Mouse (Mus musculus) spleen, embryonic (tissue): Measurements from ENCODE around the gene Cep63.

Experiments used
- CTCF ChIA-PET: fragments of 350-600 bp; sonication (Branson Sonifier 250); formaldehyde crosslinking; loops from one replicate; lab custom pipeline; 2022; lab: Charles Lee

Gene Cep63

DNA sequence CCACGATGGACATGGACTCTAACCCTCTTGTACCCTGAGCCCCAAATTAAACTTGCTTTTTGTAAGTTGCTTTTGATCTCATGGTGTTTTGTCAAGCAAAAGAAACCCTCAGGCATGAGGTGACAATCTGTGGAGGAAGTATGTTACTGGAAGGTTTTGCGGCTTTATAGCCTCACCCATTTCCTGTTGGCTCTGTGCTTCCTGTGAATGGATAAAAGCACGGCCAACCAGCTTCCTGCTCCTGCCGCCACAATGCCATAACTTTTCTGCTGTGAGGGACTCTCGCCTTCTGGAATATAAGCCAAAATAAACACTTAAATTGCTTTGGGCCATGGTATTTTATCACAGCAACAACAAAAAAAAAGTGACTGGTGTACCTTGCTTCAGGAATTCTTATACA is 48.9 kb downstream of the Cep63 start:
- CTCF ChIA-PET, result no interaction called here

DNA sequence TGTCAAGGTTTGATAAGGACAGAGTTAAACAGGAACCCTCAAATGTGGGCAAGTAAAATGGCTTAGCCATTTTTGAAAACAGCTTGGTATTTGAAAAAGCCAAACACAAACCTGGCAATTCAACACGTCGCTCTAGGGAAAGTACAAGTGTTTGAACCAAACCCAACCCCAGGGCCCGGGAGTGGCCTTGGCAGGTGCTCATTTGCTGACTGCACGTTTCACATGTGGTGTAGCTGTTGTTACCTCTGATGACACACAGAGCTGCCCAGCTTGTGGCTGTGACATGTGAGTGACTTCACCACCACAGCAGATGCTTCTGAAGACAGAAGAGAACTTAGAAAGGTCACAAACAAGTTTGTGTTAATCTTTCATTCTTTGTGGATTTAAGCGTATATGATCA is 53.4 kb downstream of the Cep63 start:
- CTCF ChIA-PET, result interaction anchor here (0.6 kb wide), 1 partner anchor 22 kb away, joined by 3 read pairs; no protein-coding TSS in a partner anchor

DNA sequence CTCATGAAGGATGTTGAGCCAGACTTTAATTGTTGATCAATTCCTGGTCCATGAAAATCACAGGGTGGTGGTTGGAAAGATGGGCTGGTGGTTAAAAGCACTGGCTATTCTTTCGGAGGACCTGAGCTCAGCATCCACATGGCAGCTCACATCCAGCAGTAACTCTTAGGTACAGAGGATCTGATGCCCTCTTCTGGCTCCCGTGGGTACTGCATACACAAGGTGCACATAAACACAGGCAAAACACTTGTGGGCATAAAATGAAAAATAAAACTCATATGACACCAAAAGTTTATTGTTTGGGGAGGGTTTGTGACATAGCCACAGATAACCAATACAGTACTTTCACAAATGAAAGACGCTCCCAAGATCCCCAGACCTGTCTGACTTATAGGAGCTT is 67.9 kb downstream of the Cep63 start:
- CTCF ChIA-PET, result no interaction called here

DNA sequence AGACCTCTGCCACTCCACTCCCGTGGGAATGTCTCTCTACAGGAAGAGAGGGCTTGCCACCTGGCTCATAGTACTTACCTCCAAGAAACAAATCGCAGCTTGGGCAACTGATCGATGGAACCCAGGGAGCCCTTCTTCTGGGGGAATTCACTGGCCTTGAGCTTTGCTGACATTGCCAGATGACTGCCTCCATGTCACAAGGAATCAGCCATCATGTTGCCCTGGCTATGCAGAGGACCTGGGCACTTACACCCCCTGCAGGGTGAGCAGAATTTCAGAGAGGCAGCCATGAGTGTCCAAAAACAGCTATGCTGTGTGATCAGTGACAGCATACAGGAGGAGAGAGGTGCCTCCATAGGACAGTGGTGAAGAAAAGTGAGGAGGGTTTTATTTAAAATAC is 72.6 kb downstream of the Cep63 start:
- CTCF ChIA-PET, result no interaction called here

DNA sequence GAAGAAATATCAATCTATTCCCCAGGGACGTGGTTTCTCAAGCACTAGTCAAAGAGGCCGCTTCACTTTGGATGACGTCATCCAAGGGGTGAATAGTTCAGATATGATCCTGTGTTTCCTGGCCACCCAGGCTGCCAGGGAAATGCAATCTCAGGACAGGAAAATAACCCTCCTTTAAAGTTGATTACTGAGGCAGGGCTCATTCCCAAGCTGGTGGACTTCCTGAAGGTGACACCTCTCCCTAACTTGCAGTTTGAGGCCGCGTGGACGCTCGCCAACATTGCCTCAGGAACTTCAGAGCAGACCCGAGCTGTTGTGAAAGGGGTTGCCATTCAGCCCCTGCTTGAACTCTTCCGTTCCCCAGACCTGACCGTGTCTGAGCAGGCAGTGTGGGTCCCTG is 74.6 kb downstream of the Cep63 start:
- CTCF ChIA-PET, result no interaction called here

DNA sequence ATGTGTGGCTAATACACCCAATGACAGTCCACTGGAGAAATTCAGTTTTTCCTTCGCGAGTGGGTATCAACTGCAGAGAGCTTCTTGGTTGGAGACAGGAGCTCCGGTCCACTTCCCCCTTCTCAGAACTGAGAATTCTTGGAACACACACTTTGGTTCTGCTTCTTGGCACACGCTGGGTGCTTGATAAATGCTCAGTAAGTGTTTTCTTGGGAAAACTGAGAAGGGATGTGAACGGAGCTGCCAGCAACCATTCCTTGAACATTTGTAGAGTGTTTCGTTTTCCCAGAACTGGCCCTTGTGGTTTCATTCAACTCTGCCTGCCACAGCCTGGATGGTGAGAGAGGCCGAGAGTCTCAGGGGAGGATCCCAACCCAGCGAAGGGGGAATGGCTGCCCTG is 77.1 kb downstream of the Cep63 start:
- CTCF ChIA-PET, result interaction anchor here (0.6 to 0.7 kb wide), 2 partner anchors 14 to 1846 kb away, joined by 3 to 6 read pairs; no protein-coding TSS in a partner anchor

DNA sequence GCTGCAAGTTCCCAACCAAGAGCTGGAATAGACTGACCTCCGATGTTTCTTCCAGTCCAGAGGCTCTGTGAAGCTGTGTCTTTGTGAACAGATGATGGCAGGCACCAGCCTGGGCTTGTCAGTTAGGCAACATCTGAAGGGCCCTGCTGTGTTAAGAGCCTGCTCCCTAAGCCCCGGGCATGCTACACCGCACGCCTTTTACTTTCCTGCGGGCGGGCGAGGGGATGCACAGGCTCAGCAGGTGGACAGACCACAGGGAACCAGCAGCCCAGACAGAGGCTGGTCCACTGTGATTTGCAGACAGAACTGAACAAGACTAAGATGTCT is 79.3 kb downstream of the Cep63 start:
- CTCF ChIA-PET, result interaction anchor here (0.6 kb wide), 1 partner anchor 62 kb away, joined by 8 read pairs; no protein-coding TSS in a partner anchor

DNA sequence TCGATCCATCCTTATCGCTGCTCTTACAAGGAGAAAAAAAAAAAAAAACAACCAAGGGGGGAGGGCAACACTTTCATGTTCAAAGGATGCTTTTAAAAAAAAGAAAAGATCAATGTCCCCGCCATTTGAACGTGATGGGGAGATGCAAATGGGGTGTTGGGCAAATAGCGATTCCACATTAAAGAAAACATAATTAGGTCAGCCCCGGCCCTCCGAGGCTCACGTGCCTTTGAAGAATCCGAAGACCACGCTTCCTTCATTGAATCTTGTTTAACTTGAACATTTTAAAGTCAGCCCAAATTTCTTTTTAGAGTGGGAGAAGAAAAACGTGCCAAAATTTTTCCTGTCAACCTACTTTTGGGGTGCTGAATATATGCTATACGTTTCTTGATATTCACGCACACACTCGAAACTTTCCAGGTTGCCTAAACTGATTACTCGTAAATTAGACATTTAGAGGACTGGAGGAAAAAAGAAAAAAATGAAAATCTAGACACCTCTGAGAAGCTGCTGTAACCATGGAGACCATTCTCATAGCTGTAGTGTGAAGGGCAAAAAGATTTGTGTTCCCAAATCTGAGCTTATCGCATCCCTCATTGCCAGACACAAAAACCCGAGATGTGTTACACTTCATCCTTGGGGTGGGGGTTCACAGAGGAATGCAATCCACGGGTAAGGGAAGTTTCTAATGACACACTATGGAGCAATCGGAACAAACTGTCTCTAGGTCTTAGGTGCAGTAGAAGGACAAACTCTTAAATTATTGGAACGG is 79.9 kb downstream of the Cep63 start:
- CTCF ChIA-PET, result interaction anchor here (0.6 kb wide), 1 partner anchor 61 kb away, joined by 8 read pairs; no protein-coding TSS in a partner anchor

DNA sequence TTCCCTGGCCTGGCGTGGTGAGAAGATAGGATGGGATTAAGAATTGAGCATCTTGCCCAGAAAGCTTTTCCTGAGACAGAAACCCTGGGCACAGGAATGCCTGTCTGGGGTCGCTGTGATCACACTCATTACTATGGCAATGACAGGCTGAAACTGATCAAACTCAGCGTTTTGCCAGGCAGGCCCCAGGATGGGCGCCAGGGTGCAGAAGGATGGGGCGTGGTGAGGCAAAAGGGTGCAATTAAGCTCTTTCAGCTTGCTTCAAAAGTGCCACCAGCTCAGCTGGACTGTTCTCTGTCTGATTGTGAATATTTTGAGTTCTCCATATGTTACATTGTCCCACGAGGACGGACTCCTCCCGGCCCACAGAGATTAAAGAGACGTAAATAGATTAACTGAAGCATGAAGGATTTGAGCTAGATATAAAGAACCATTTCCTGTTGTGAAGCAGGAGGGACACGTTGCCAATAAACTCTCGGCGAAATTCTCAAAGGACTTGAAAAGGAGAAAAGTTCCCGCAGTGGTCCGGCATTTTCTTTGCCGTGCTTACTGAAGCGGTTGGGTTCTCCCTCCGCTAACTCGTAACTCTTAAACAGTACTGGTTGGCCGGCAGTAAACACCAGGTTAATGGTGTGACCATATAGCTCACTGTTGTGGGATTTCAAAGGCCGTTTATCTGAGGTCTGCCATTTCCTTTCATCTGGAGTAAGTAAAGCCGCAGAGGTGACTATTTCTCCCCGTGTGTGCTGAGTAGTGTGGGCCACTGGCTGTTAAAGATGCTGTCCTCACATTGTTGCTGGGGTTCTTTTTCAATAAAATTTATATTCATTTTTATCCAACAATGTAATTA is 80.7 kb downstream of the Cep63 start:
- CTCF ChIA-PET, result interaction anchor here (0.7 kb wide), 2 partner anchors 25 to 238 kb away, joined by 3 read pairs; no protein-coding TSS in a partner anchor

DNA sequence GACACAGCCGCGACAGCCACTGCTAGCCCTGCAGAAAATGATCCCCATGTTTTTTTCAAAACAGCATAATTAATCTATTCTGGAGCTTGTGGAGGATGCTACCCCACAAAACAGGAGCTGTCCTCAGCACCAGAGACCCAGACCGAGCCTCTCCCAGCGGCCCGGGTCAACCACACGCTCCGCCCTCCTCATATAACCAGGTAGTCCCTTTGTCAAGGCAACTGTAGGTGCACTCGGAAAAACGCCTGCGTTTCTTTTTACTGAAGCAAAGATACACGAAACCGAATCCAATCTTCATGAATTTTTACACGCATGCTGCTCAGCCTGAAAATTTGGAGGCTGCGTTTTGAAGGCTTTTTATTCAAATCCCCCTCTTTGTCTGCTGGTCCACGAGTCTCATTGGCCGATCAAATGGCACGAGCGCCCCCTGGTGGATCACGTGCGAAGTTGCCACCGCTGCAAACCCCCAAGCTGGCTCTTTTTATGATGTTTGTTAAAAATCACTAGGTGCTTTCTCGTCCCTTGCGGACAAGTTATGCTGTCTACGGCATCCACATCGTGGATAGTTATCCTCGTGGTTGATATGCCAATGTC is 81.5 kb downstream of the Cep63 start:
- CTCF ChIA-PET, result interaction anchor here (0.7 kb wide), 2 partner anchors 24 to 238 kb away, joined by 3 read pairs; no protein-coding TSS in a partner anchor

DNA sequence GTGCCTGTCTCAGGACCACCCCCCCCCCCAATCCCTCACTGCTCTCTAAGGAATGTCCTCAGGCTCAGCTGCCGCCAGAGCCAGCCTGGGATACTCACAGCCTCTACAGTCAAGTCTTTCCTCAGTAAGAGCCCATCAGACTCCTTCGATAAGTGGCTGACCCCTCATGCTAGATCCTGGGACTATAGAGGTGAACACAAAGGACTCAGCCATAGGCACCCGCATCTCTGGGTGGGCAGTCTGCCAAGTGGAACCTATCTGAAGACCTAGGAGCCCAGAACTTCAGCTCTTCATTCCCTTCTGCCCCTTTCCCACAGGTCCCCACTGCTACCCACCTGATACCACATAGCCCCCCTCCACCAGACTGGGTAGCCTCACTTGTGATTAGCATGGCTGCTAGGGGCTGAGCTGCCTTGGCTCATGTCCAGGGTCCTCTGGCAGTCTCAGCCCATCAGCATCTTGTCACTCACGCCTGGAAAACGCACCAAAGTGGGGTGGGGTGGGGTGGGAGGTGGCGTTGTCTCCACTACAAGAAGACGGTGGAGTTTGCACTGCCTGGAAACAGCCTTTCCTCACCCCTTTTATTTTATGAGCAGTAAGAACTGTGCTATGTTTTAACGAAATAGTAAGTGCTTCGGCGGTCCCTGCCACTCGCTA is 82.1 kb downstream of the Cep63 start:
- CTCF ChIA-PET, result interaction anchor here (0.7 kb wide), 1 partner anchor 36 kb away, joined by 4 read pairs; no protein-coding TSS in a partner anchor

DNA sequence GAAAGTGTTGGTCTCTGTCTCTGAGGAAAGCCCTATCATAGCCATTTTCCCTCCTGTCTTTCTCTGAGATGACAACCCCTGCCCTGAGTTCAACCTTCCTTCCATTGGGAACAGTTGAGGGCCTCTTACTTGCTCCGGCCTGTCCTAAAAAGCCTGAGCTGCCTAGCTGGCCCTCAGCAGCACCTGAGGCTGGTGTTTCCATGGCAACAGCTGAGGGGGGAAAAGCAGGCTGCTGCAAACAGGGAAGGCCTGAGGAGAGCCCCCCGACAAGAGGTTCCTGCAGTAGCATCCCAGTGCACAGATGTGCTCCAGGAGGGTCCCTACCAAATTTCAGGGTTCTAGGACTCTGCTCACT is 82.6 kb downstream of the Cep63 start:
- CTCF ChIA-PET, result interaction anchor here (0.7 kb wide), 1 partner anchor 37 kb away, joined by 4 read pairs; no protein-coding TSS in a partner anchor

DNA sequence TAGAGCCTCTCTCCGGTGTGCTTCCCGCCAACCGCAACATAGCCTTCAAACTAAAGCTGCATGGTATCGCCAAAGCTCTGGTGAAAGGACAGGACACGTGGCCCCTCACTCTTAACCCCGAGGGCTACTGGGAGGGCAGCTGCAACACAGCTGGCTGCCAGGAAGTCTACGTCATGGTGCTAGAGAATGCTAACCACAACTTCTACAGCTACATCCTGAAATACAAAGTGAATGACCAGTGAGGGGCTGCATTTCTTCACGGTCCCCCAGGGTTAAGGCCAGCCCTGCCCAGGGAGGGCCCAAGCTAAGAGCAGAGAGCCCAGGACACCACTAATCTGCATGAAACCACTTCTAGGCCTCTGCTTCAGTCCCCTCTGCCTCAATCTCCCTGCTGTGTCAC is 83.8 kb downstream of the Cep63 start:
- CTCF ChIA-PET, result interaction anchor here (0.5 kb wide), 1 partner anchor 108 kb away, joined by 6 read pairs; no protein-coding TSS in a partner anchor

DNA sequence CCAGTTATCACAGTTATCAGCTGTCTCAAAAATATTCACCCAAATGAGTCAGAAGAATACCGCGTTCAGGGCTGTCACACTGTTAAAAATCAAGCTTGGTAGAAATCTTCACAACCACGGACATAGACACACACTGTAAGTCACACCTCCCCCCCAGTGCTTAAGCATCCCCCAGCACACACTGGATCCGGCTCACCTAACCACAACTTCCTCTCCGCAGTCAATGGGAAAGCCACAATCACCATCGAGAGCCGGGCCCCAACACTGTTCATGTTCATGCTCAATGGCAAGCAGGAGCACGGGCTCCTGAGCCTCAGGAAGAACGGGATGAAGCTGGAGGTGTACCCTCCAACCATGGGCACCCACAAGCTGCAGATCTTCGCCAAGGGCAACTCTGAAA is 84.7 kb downstream of the Cep63 start:
- CTCF ChIA-PET, result no interaction called here

DNA sequence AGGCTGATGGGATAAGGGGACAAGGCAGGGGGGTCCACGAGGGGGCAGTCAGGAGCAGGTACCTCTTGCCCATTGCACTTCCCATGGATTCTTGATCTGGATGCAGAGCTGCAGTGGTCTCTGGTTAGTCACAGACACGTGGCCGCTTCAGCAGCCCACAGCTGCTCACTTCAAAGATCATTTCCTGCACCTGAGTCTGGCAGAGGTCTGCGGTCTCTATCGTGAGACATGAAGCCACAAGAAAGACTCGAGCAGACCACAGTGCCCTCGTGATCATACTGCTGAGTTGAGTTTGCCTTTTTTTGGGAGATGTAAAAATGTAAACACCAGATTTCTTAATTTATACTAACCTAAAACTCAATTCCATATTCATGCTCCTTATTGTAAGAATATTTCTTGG is 86.6 kb downstream of the Cep63 start:
- CTCF ChIA-PET, result no interaction called here

DNA sequence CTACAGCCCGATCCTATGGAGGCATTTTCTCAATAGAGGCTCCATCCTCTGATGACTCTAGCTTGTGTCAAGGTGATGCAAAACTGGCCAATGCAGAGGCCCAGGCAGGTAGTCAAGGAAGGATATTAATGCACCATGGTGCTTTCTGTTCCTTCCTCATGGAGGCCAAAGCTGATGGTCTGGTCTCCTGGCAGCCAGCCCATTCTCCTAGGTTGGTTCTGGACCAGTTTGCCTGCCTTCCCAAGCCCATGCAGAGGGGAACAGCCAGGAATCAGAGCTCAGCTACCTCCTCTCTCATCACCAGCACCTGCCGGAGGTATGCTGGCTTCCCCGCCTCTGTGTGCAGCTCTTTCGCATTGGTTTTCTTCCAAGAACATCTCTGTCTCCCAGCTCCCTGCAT is 89.4 kb downstream of the Cep63 start:
- CTCF ChIA-PET, result no interaction called here
